Mouse (Mus musculus) MEL (cell line): Measurements from ENCODE around the gene Gnat1. TPM values are rescaled to one million over a fixed set of nuclear protein-coding genes. Genes with fewer than 3 reads are reported as not detected.
A peak's percentile ranks its signal among the peaks of the same experiment; 100 is the strongest.

Experiments used
- DNase-seq: peaks from one replicate; pipeline ENCODE4 v3.0.0; 2011; ENCODE audit warnings: low read depth, low spot score
- H3K27ac ChIP-seq: 2 replicates; pipeline ENCODE4 v1.5.1; 2012; ENCODE audit warnings: low read depth, mild to moderate bottlenecking, control low read depth, low read length, moderate library complexity; ENCODE audit not compliant: control insufficient read depth
- H3K27me3 ChIP-seq, 2 experiments: fragments of 150-350 bp in 1 of 2; sonication (generic) in 1 of 2; 2 replicates each; pipeline ENCODE4 v1.6.1; 2012; ENCODE audit warnings: low read length in 2 of 2, mild to moderate bottlenecking in 2 of 2, improper control_type of control experiment in 1 of 2, moderate library complexity in 1 of 2; ENCODE audit not compliant: insufficient read depth in 2 of 2, control insufficient read depth in 1 of 2
- H3K36me3 ChIP-seq, 2 experiments: 2 replicates each; pipeline ENCODE4 v1.6.1; 2012 to 2014; ENCODE audit warnings: low read length in 2 of 2, improper control_type of control experiment in 1 of 2, inconsistent platforms in 1 of 2, mild to moderate bottlenecking in 1 of 2; ENCODE audit not compliant: insufficient read depth in 2 of 2, control insufficient read depth in 1 of 2
- H3K4me1 ChIP-seq, 2 experiments: fragments of 150-350 bp in 1 of 2; sonication (generic) in 1 of 2; 2 replicates each; pipeline ENCODE4 v1.6.1; 2012; ENCODE audit warnings: low read length in 2 of 2, improper control_type of control experiment in 1 of 2, mild to moderate bottlenecking in 1 of 2; ENCODE audit not compliant: insufficient read depth in 2 of 2, control insufficient read depth in 1 of 2
- H3K4me3 ChIP-seq, 2 experiments: fragments of 150-350 bp in 1 of 2; sonication (generic) in 1 of 2; 2 replicates each; pipeline ENCODE4 v1.5.1; 2012; ENCODE audit warnings: low read depth in 2 of 2, low read length in 2 of 2, mild to moderate bottlenecking in 2 of 2, moderate library complexity in 2 of 2, control low read depth in 1 of 2, improper control_type of control experiment in 1 of 2; ENCODE audit not compliant: control insufficient read depth in 1 of 2, insufficient read depth in 1 of 2
- H3K79me2 ChIP-seq: 2 replicates; pipeline ENCODE4 v1.6.1; 2012; ENCODE audit warnings: mild to moderate bottlenecking, low read length, moderate library complexity; ENCODE audit not compliant: control insufficient read depth, poor library complexity, insufficient read depth
- H3K9ac ChIP-seq: 2 replicates; pipeline ENCODE4 v1.6.1; 2012; ENCODE audit warnings: low read depth, mild to moderate bottlenecking, control low read depth, low read length, moderate library complexity; ENCODE audit not compliant: control insufficient read depth, poor library complexity, severe bottlenecking
- H3K9me3 ChIP-seq: fragments of 150-350 bp; sonication (generic); replicated peaks from 2 replicates; pipeline ENCODE4 v1.6.1; 2012; ENCODE audit warnings: mild to moderate bottlenecking, low read length, improper control_type of control experiment, moderate library complexity; ENCODE audit not compliant: insufficient read depth
- BHLHE40 ChIP-seq: IDR thresholded peaks from 2 replicates; pipeline ENCODE4 v1.6.1; 2012; ENCODE audit warnings: low read depth, mild to moderate bottlenecking, inconsistent platforms, low read length, improper control_type of control experiment, borderline replicate concordance
- CHD1 ChIP-seq: IDR thresholded peaks from 2 replicates; pipeline ENCODE4 v1.6.1; 2012; ENCODE audit warnings: low read depth, mild to moderate bottlenecking, inconsistent platforms, low read length, improper control_type of control experiment
- CTCF ChIP-seq, 3 experiments: IDR thresholded peaks in 2 of 3; conservative IDR thresholded peaks in 1 of 3; 2 replicates each; pipeline ENCODE4 v1.5.1; 2011 to 2012; ENCODE audit warnings: low read length in 3 of 3, low read depth in 2 of 3, mild to moderate bottlenecking in 2 of 3, improper control_type of control experiment in 1 of 3, inconsistent platforms in 1 of 3, mixed read lengths in 1 of 3, moderate library complexity in 1 of 3; ENCODE audit not compliant: control insufficient read depth in 1 of 3, insufficient read depth in 1 of 3, poor library complexity in 1 of 3, severe bottlenecking in 1 of 3
- ELF1 ChIP-seq: IDR thresholded peaks from 2 replicates; pipeline ENCODE4 v1.6.1; 2014; ENCODE audit warnings: low read depth, mild to moderate bottlenecking, inconsistent platforms, low read length, improper control_type of control experiment, moderate library complexity
- EP300 ChIP-seq, 2 experiments: IDR thresholded peaks; 2 replicates each; pipeline ENCODE4 v1.6.1; 2011; ENCODE audit warnings: improper control_type of control experiment in 2 of 2, low read length in 2 of 2, low read depth in 1 of 2, mild to moderate bottlenecking in 1 of 2
- ETS1 ChIP-seq: IDR thresholded peaks from 2 replicates; pipeline ENCODE4 v1.6.1; 2012; ENCODE audit warnings: low read depth, mild to moderate bottlenecking, inconsistent platforms, low read length, improper control_type of control experiment, moderate library complexity
- GABPA ChIP-seq: IDR thresholded peaks from 2 replicates; pipeline ENCODE4 v1.6.1; 2012; ENCODE audit warnings: low read depth, mild to moderate bottlenecking, inconsistent platforms, low read length, improper control_type of control experiment, moderate library complexity
- JUND ChIP-seq: IDR thresholded peaks from 2 replicates; pipeline ENCODE4 v1.6.1; 2011; ENCODE audit warnings: low read depth, mild to moderate bottlenecking, improper control_type of control experiment, low read length
- MAX ChIP-seq: IDR thresholded peaks from 2 replicates; pipeline ENCODE4 v1.6.1; 2011; ENCODE audit warnings: low read length, improper control_type of control experiment
- MAZ ChIP-seq: IDR thresholded peaks from 2 replicates; pipeline ENCODE4 v1.6.1; 2012; ENCODE audit warnings: low read depth, mild to moderate bottlenecking, inconsistent platforms, low read length, improper control_type of control experiment
- MXI1 ChIP-seq: IDR thresholded peaks from 2 replicates; pipeline ENCODE4 v1.6.1; 2011; ENCODE audit warnings: mild to moderate bottlenecking, low read depth, low read length, improper control_type of control experiment
- MYB ChIP-seq: IDR thresholded peaks from 2 replicates; pipeline ENCODE4 v1.6.1; 2011; ENCODE audit warnings: mild to moderate bottlenecking, low read depth, low read length, improper control_type of control experiment
- MYC ChIP-seq: IDR thresholded peaks from 2 replicates; pipeline ENCODE4 v1.6.1; 2011; ENCODE audit warnings: low read depth, mild to moderate bottlenecking, low read length, improper control_type of control experiment, moderate library complexity
- POLR2A ChIP-seq, 2 experiments: IDR thresholded peaks; 2 replicates each; pipeline ENCODE4 v1.6.1; 2011 to 2012; ENCODE audit warnings: low read length in 2 of 2, mild to moderate bottlenecking in 2 of 2, control low read depth in 1 of 2, improper control_type of control experiment in 1 of 2, low read depth in 1 of 2, moderate library complexity in 1 of 2; ENCODE audit not compliant: control insufficient read depth in 1 of 2, insufficient read depth in 1 of 2, poor library complexity in 1 of 2
- RCOR1 ChIP-seq: IDR thresholded peaks from 2 replicates; pipeline ENCODE4 v1.6.1; 2012; ENCODE audit warnings: low read depth, mild to moderate bottlenecking, inconsistent platforms, low read length, improper control_type of control experiment
- SIN3A ChIP-seq: IDR thresholded peaks from 2 replicates; pipeline ENCODE4 v1.6.1; 2012; ENCODE audit warnings: low read length, improper control_type of control experiment, inconsistent platforms
- TBP ChIP-seq: IDR thresholded peaks from 2 replicates; pipeline ENCODE4 v1.8.0; 2011; ENCODE audit warnings: low read depth, low read length, improper control_type of control experiment
- TCF12 ChIP-seq: IDR thresholded peaks from 2 replicates; pipeline ENCODE4 v1.6.1; 2014; ENCODE audit warnings: low read depth, mild to moderate bottlenecking, inconsistent platforms, low read length, improper control_type of control experiment, moderate library complexity
- USF1 ChIP-seq: IDR thresholded peaks from 2 replicates; pipeline ENCODE4 v1.6.1; 2014; ENCODE audit warnings: low read depth, mild to moderate bottlenecking, inconsistent platforms, low read length, improper control_type of control experiment, moderate library complexity
- USF2 ChIP-seq, 2 experiments: IDR thresholded peaks; 2 replicates each; pipeline ENCODE4 v1.6.1; 2011 to 2012; ENCODE audit warnings: improper control_type of control experiment in 2 of 2, low read length in 2 of 2, borderline replicate concordance in 1 of 2, inconsistent platforms in 1 of 2, low read depth in 1 of 2, mild to moderate bottlenecking in 1 of 2; ENCODE audit not compliant: insufficient read depth in 1 of 2
- ZC3H11A ChIP-seq: IDR thresholded peaks from 2 replicates; pipeline ENCODE4 v1.6.1; 2012; ENCODE audit warnings: low read depth, mild to moderate bottlenecking, inconsistent platforms, low read length, improper control_type of control experiment
- ZKSCAN1 ChIP-seq: IDR thresholded peaks from 2 replicates; pipeline ENCODE4 v1.6.1; 2012; ENCODE audit warnings: low read depth, mild to moderate bottlenecking, inconsistent platforms, low read length, improper control_type of control experiment, moderate library complexity
- ZMIZ1 ChIP-seq: IDR thresholded peaks from 2 replicates; pipeline ENCODE4 v1.6.1; 2012; ENCODE audit warnings: low read depth, mild to moderate bottlenecking, inconsistent platforms, low read length, improper control_type of control experiment, moderate library complexity
- polyA plus RNA-seq, 2 experiments: library from polyadenylated mRNA; stranded (reverse) in 1 of 2; unstranded in 1 of 2; fragments of >175 nt in 1 of 2; fragments of >200 nt in 1 of 2; gene quantifications; 2 replicates each; pipeline versions ENCODE4 v1.2.1 to v1.2.4; 2012; ENCODE audit warnings: low replicate concordance in 2 of 2, low read depth in 1 of 2; ENCODE audit not compliant: insufficient read length in 2 of 2, insufficient read depth in 1 of 2, missing spikeins in 1 of 2
- total RNA-seq: library from RNA; depleted of rRNA; stranded (reverse); fragments of 300-350 nt; gene quantifications from 2 replicates; pipeline ENCODE4 v1.2.3, GENCODE M21; 2012

Gene Gnat1
- total and polyA plus RNA-seq, 3 experiments = 0.27 to 326 TPM; not detected in 1

- peaks cover 0 to 29% of the 10 kb centered on the region in 2 experiments; a peak in 2 of 4 replicates for H3K36me3 ChIP-seq
- DNase-seq = no peak
- no peaks in the 10 kb centered on the region for H3K9me3 ChIP-seq
- no peak overlapping the region for H3K9ac ChIP-seq
- H3K27me3 ChIP-seq = no peaks in the 10 kb centered on the region
- no peak overlapping the region for H3K4me3 ChIP-seq
- TF ChIP-seq GABPA (no peak), ZC3H11A (no peak), ZKSCAN1 (no peak), USF2 (IDR thresholded peaks at IDR 0.05; ENCODE audit: borderline replicate concordance in 1 of 2, insufficient read depth in 1 of 2, low read depth in 1 of 2, low read length in 2 of 2) (no peak), CTCF (IDR thresholded peaks at IDR 0.05 in 2 of 3, conservative IDR thresholded peaks at IDR 0.05 in 1 of 3; ENCODE audit: control insufficient read depth in 1 of 3, insufficient read depth in 1 of 3, low read depth in 2 of 3, low read length in 3 of 3, poor library complexity in 1 of 3, severe bottlenecking in 1 of 3) (no peak), TBP (no peak)
- peaks cover 24 to 44% of the 10 kb centered on the region in 2 experiments for H3K4me1 ChIP-seq
- H3K79me2 ChIP-seq = no peaks in the 10 kb centered on the region
- no peak overlapping the region for H3K27ac ChIP-seq
Measured at GRCm38 (mm10) chr9:107727041-107727440, 47.5 kb upstream of the Gnat1 start.

- Histone ChIP-seq H3K36me3 (peaks cover 0 to 29% of the 10 kb centered on the region in 2 experiments; a peak in 2 of 4 replicates), H3K4me3 (no peak overlapping the region), H3K79me2 (no peaks in the 10 kb centered on the region), H3K9me3 (no peaks in the 10 kb centered on the region), H3K27ac (peak overlapping the region; percentile 17), H3K4me1 (peaks cover 24 to 44% of the 10 kb centered on the region in 2 experiments), H3K27me3 (peaks cover 0 to 2% of the 10 kb centered on the region in 2 experiments; a peak in 1 of 4 replicates), H3K9ac (no peak overlapping the region)
- TF ChIP-seq USF2 (IDR thresholded peaks at IDR 0.05; ENCODE audit: borderline replicate concordance in 1 of 2, insufficient read depth in 1 of 2, low read depth in 1 of 2, low read length in 2 of 2) = peak in 1 of 2 experiments; percentile 38; a peak in 1 of 4 replicates
- TF ChIP-seq ZMIZ1 = no peak
- TF ChIP-seq BHLHE40 = no peak
- TF ChIP-seq USF1 = peak; percentile 77
- no peak for TF ChIP-seq POLR2A (IDR thresholded peaks at IDR 0.05; ENCODE audit: control insufficient read depth in 1 of 2, insufficient read depth in 1 of 2, low read depth in 1 of 2, low read length in 2 of 2, poor library complexity in 1 of 2)
- TF ChIP-seq MAX = peak; percentile 78
- DNase-seq = peak; percentile 49
Measured at GRCm38 (mm10) chr9:107724796-107725195, 45.3 kb upstream of the Gnat1 start.

DNA sequence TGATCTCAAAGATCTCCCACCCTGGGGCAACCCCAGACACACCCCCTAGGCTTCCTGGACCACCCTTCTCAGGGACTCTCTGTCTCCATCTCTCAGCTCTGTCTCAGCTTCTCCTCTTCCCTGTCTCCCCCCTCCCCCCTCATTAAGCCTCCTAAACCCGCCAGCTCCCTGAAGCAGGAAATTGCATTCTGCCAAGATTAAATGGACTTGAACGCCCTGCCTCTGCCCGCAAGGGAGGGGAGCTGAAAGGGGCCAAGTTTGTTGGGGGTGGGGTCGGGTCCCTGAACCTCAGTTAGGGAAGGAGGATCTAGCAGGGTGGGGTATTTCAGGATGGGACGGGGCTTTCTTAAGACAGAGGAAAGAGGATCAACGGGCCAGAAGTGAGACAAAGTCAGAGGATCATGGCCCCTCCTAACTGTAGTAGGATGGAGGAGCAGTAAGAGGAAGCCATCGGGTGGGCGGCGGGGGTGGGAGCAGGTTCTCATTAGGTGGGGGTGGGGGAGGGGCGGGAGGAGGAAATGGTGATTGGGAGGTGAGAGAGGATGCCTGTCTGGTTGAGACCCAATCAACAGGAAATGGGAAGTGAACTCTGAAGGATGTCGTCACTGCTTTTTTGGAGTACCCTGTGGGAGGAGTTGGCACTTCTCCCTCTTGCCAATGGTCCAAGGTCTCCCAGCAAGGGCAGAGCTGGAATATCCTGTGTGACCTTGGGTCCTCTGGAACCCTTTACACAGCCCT is 44.5 kb upstream of the Gnat1 start:
- peaks cover 0 to 29% of the 10 kb centered on the region in 2 experiments; a peak in 2 of 4 replicates for H3K36me3 ChIP-seq
- H3K27ac ChIP-seq = peak overlapping the region; percentile 46
- peaks cover 22 to 41% of the 10 kb centered on the region in 2 experiments for H3K4me1 ChIP-seq
- H3K79me2 ChIP-seq = no peaks in the 10 kb centered on the region
- H3K9me3 ChIP-seq = no peaks in the 10 kb centered on the region
- peak overlapping the region; percentile 49 for H3K9ac ChIP-seq
- H3K27me3 ChIP-seq = peaks cover 3 to 5% of the 10 kb centered on the region in 2 experiments; a peak in 3 of 4 replicates
- peak; percentile 73 for DNase-seq
- H3K4me3 ChIP-seq = peak overlapping the region; percentile 22 to 49
- TF ChIP-seq MYC (no peak), RCOR1 (peak; percentile 20; the same call in 1 of the 2 replicates), SIN3A (0 out of 2 replicates have a peak, but pooled peaks have one; percentile 40), MXI1 (peak; percentile 20; the same call in 1 of the 2 replicates), TCF12 (peak; percentile 31; the same call in 1 of the 2 replicates), USF2 (IDR thresholded peaks at IDR 0.05; ENCODE audit: borderline replicate concordance in 1 of 2, insufficient read depth in 1 of 2, low read depth in 1 of 2, low read length in 2 of 2) (no peak), EP300 (IDR thresholded peaks at IDR 0.05; ENCODE audit: low read depth in 1 of 2, low read length in 2 of 2) (peak in 1 of 2 experiments; percentile 7; a peak in 1 of 4 replicates), ELF1 (0 out of 2 replicates have a peak, but pooled peaks have one; percentile 34), ETS1 (peak; percentile 52; the same call in 1 of the 2 replicates), JUND (no peak), MYB (no peak), MAZ (0 out of 2 replicates have a peak, but pooled peaks have one; percentile 59), CHD1 (no peak)
